Mouse (Mus musculus): ENCODE data around the gene Dapk3.

- TF ChIP-seq CTCF (IDR thresholded peaks at IDR 0.05; ENCODE audit: extremely low read depth, insufficient read length, insufficient replicate concordance, low read depth, low read length): no peak
- no peak for TF ChIP-seq POLR2A (IDR thresholded peaks at IDR 0.05; ENCODE audit: low read depth, low read length)
Measured at GRCm38 (mm10) chr10:81143845-81144437, 38.9 kb upstream of the Dapk3 start.
